Mouse (Mus musculus): Measurements from ENCODE around the gene Tymp. TPM values are rescaled to one million over a fixed set of nuclear protein-coding genes. Genes with fewer than 3 reads are reported as not detected.

The Tymp gene
- polyA plus RNA-seq, 1 experiment from 2014 or later: 3.6 TPM

DNA sequence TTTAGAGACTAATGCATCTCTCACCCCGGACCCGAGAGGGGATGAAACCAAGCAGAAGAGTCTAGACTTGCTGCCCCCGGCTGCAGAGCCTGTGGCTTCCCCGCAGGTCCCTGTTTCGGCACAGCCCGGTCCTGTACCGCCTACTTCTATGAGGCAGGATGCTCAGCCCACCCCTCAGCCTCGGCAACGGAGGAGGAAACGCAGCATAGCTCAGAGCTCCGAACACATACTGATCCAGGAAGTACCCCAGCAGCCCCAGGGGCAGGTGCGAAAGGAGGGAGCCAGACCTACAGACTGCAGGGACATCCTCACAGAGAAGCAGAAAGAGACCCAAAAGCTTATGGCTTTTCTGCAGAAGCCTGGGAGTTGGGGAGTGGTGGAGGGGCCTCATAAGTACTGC, 10.3 kb upstream of the Tymp start:
- Histone ChIP-seq H3K4me3 (ENCODE audit: low read depth, low read length) (no peak overlapping the region), H3K9me3 (ENCODE audit: control insufficient read depth) (no peaks in the 10 kb centered on the region), H3K27ac (ENCODE audit: low read depth, low read length) (no peak overlapping the region), H3K9ac (ENCODE audit: low read depth, low read length) (no peak overlapping the region), H3K4me1 (replicated peaks; ENCODE audit: control insufficient read depth, insufficient read depth, low read length) (no peaks in the 10 kb centered on the region), H3K4me2 (replicated peaks; ENCODE audit: low read depth) (no peak overlapping the region), H3K27me3 (replicated peaks; ENCODE audit: control insufficient read depth, insufficient read depth, low read length) (0 out of 2 replicates have a peak, but pooled peaks cover 2% of the 10 kb centered on the region), H3K36me3 (ENCODE audit: control insufficient read depth, insufficient read depth) (no peaks in the 10 kb centered on the region)
- WGBS: 34% methylated on average over 12 of the region's 12 CpGs
- no peak for ATAC-seq
- TF ChIP-seq CTCF (IDR thresholded peaks at IDR 0.05; ENCODE audit: low read depth): no peak

- Histone ChIP-seq H3K9me3 (ENCODE audit: control insufficient read depth) (no peaks in the 10 kb centered on the region), H3K4me3 (ENCODE audit: low read depth, low read length) (no peak within 1 kb of the TSS), H3K4me1 (replicated peaks; ENCODE audit: control insufficient read depth, insufficient read depth, low read length) (no peaks in the 10 kb centered on the region), H3K27me3 (replicated peaks; ENCODE audit: control insufficient read depth, insufficient read depth, low read length) (peaks cover 5% of the 10 kb centered on the region; the same call in 1 of the 2 replicates), H3K4me2 (replicated peaks; ENCODE audit: low read depth) (no peak within 1 kb of the TSS), H3K27ac (ENCODE audit: low read depth, low read length) (no peak within 1 kb of the TSS), H3K9ac (ENCODE audit: low read depth, low read length) (no peak within 1 kb of the TSS), H3K36me3 (ENCODE audit: control insufficient read depth, insufficient read depth) (no peaks in the 10 kb centered on the region)
- ATAC-seq: no peak
- TF ChIP-seq CTCF (IDR thresholded peaks at IDR 0.05; ENCODE audit: low read depth): no peak
- 86% methylated on average over 7 of the region's 7 CpGs for WGBS
These were observed 7.8 kb upstream of the Tymp start, which contains the start of gene Klhdc7b for GRCm38 (mm10) chr15:89384617-89385016. Klhdc7b (plus strand) TSS chr15:89384917.

- peak overlapping the region; percentile 74 for H3K4me2 ChIP-seq (replicated peaks; ENCODE audit: low read depth)
- no peak for ATAC-seq
- H3K36me3 ChIP-seq (ENCODE audit: control insufficient read depth, insufficient read depth): no peaks in the 10 kb centered on the region
- 11% methylated on average over 10 of the region's 10 CpGs for WGBS
- peaks cover 39% of the 10 kb centered on the region for H3K27me3 ChIP-seq (replicated peaks; ENCODE audit: control insufficient read depth, insufficient read depth, low read length)
- no peak overlapping the region for H3K27ac ChIP-seq (ENCODE audit: low read depth, low read length)
- TF ChIP-seq CTCF (IDR thresholded peaks at IDR 0.05; ENCODE audit: low read depth): no peak
- peaks cover 6% of the 10 kb centered on the region for H3K4me1 ChIP-seq (replicated peaks; ENCODE audit: control insufficient read depth, insufficient read depth, low read length)
- no peak overlapping the region for H3K9ac ChIP-seq (ENCODE audit: low read depth, low read length)
- peak overlapping the region; percentile 42 for H3K4me3 ChIP-seq (ENCODE audit: low read depth, low read length)
- no peaks in the 10 kb centered on the region for H3K9me3 ChIP-seq (ENCODE audit: control insufficient read depth)
These were observed 2.6 kb upstream of the Tymp start for GRCm38 (mm10) chr15:89379429-89379828.

DNA sequence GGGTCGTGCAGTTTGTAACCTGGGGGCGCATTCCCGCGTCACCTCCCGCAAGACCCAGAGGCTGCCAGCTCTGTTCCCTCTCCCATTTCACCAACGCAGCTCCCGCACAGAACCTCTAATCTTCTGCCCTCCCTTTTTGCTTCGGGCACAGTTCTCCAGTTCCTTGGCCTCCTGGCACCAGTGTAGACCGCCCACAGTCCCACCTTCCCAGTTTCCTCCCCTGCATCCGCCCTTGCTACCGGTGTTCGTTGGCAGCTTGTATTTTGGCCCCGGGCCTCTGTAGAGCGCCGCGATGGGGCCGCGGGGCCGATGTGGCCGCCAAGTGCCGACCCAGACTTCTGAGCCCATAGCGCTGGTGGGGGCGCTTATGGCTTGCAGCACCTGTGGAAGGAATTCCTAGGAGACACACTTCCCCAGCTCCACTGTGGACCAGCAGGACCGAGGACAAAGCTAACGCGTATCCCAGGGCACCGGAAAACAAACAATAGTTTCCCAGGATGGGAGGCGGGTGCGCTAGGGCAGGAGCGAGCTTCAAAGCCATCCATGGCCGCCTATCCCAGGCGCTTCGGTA, 2.1 kb upstream of the Tymp start, which contains the start of gene Odf3b:
TSS of gene Odf3b (minus strand) at position 452 of the 571 bp plus-strand sequence.
- Histone ChIP-seq H3K9me3 (ENCODE audit: control insufficient read depth) (no peaks in the 10 kb centered on the region), H3K36me3 (ENCODE audit: control insufficient read depth, insufficient read depth) (no peaks in the 10 kb centered on the region), H3K27ac (ENCODE audit: low read depth, low read length) (no peak within 1 kb of the TSS), H3K9ac (ENCODE audit: low read depth, low read length) (no peak within 1 kb of the TSS), H3K4me1 (replicated peaks; ENCODE audit: control insufficient read depth, insufficient read depth, low read length) (peaks cover 9% of the 10 kb centered on the region), H3K27me3 (replicated peaks; ENCODE audit: control insufficient read depth, insufficient read depth, low read length) (peaks cover 39% of the 10 kb centered on the region), H3K4me3 (ENCODE audit: low read depth, low read length) (peak within 1 kb of the TSS; percentile 42), H3K4me2 (replicated peaks; ENCODE audit: low read depth) (peak within 1 kb of the TSS; percentile 74)
- 1% methylated on average over 33 of the region's 33 CpGs for WGBS
- no peak for TF ChIP-seq CTCF (IDR thresholded peaks at IDR 0.05; ENCODE audit: low read depth)
- no peak for ATAC-seq

GRCm38 (mm10) chr15:89377938-89378828, 1.3 kb upstream of the Tymp start:
- peak overlapping the region; percentile 74 for H3K4me2 ChIP-seq (replicated peaks; ENCODE audit: low read depth)
- H3K27ac ChIP-seq (ENCODE audit: low read depth, low read length): no peak overlapping the region
- no peak for TF ChIP-seq CTCF (IDR thresholded peaks at IDR 0.05; ENCODE audit: low read depth)
- no peaks in the 10 kb centered on the region for H3K36me3 ChIP-seq (ENCODE audit: control insufficient read depth, insufficient read depth)
- WGBS: 19% methylated on average over 46 of the region's 46 CpGs
- H3K4me1 ChIP-seq (replicated peaks; ENCODE audit: control insufficient read depth, insufficient read depth, low read length): peaks cover 9% of the 10 kb centered on the region
- peak overlapping the region; percentile 42 for H3K4me3 ChIP-seq (ENCODE audit: low read depth, low read length)
- H3K27me3 ChIP-seq (replicated peaks; ENCODE audit: control insufficient read depth, insufficient read depth, low read length): peaks cover 39% of the 10 kb centered on the region
- no peak for ATAC-seq
- no peak overlapping the region for H3K9ac ChIP-seq (ENCODE audit: low read depth, low read length)
- no peaks in the 10 kb centered on the region for H3K9me3 ChIP-seq (ENCODE audit: control insufficient read depth)

GRCm38 (mm10) chr15:89377362-89377761, 523 bp upstream of the Tymp start:
- peaks cover 9% of the 10 kb centered on the region for H3K4me1 ChIP-seq (replicated peaks; ENCODE audit: control insufficient read depth, insufficient read depth, low read length)
- no peak for ATAC-seq
- peak overlapping the region; percentile 13 for H3K4me3 ChIP-seq (ENCODE audit: low read depth, low read length)
- TF ChIP-seq CTCF (IDR thresholded peaks at IDR 0.05; ENCODE audit: low read depth): no peak
- H3K9ac ChIP-seq (ENCODE audit: low read depth, low read length): no peak overlapping the region
- peaks cover 39% of the 10 kb centered on the region for H3K27me3 ChIP-seq (replicated peaks; ENCODE audit: control insufficient read depth, insufficient read depth, low read length)
- no peak overlapping the region for H3K27ac ChIP-seq (ENCODE audit: low read depth, low read length)
- no peaks in the 10 kb centered on the region for H3K36me3 ChIP-seq (ENCODE audit: control insufficient read depth, insufficient read depth)
- peak overlapping the region; percentile 48 for H3K4me2 ChIP-seq (replicated peaks; ENCODE audit: low read depth)
- WGBS: 6% methylated on average over 18 of the region's 18 CpGs
- H3K9me3 ChIP-seq (ENCODE audit: control insufficient read depth): no peaks in the 10 kb centered on the region
